Mouse (Mus musculus) yolk sac, embryonic 10.5 days (tissue): ENCODE results near the gene Xirp1.

ENCODE experiments used
- DNase-seq: peaks from one replicate; pipeline ENCODE4 v3.0.0-alpha.2; 2017; ENCODE audit warnings: low spot score

Gene Xirp1

DNA sequence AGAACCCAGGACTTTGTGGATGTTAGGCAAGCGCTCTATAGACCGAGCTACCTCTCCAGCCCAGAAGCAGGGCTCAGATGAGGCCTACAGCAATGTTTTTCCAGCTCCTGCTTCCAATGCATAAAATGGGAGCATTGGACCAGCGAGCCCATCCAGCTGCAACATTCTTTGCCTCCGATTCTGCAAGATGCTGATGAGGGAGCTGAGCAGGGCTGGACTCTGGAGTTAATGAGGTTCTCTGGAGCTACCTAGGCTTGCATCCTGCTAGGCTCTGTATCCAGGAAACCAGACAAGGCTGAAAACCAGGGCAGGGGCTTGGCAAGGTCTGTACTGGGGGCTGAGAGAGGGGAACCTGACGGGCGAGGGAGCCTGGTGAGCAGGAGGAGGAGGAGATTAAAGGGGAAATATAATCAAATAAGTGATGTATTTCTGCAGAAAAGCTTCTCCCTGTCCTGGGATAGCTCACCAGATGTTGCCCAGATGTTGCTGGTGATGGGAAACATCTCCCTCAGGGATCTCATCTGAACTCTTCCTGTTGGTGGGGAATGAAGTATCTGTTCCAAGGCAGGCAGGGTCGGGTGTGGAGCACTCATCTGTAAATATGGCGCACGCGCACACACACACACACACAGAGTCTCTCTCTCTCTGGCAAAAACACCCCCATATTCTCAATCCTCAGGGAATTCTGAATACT, 37.4 kb downstream of the Xirp1 start:
- no peak for DNase-seq

DNA sequence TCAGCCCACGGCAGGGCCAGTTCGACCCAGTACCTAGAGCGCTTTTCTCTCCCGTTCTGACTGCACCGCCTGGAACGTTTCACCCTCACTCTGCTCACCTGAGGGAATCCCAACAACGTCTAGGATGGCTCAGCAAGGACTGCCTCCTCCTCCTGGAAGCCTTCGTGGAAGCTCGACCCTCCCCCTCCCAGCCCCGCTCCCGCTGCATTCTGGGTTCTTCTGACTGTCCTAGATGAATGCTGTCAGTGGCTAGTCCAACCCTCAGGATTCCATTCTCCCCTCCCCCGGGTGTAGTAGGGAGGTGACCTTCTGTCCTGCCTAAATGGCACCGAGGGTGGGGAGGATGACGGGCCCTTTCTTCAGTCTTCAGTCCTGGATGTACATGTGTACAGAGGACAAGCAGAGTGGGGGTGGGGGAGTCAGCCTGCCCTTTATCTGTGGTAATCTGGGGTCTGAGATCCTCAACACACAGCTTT, 38.8 kb downstream of the Xirp1 start, which contains the start of gene Csrnp1:
Gene Csrnp1, minus strand, starts transcription at position 123 of the 476 bp plus-strand sequence.
- peak; percentile 93 for DNase-seq

DNA sequence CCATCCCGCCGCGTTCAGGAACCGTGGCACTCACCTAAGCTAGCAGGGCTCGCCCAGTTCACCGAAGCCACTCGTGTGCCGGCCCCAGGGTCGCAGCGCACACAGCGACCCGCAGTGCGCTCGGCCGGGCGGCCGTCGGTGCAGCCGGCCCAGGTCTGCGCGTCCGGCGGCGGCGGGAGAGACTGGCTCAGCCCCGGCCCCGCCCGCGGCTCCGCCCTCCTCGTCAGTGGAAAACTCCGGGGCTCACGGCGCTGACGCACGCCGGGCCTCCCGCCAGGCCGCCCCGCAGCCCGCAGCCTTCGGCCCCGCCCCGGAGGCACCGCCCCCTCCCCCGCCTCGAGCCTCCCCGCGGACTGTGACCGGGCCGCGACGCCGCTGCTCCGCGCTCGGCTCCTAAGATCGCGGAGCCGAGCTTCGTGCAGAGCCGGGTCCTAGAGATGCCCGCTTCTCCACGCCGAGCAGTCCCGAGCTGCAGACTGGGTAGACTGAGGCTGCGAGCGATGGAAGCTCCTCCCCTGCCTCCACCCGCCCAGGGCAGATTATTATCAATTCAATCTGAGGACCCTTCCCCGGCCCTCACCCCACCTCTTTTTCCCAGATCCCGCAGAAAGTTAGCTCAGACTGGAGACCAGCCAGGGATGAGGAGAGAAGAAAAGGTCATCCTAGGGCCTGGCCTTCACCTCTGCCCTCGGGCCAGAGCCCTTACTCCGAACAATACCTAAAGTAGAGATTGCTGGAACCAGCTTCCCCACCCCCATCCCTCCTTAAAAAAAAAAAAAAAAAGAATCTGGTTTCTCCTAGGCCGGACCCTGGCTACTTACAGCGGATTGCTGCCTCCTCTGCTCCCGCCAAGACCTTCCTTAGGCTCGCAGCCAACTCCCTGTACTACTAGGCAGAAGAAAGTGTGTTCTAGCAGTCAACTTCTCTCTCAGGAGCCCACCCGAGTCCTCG, 39.5 kb downstream of the Xirp1 start:
- peak; percentile 90 for DNase-seq

DNA sequence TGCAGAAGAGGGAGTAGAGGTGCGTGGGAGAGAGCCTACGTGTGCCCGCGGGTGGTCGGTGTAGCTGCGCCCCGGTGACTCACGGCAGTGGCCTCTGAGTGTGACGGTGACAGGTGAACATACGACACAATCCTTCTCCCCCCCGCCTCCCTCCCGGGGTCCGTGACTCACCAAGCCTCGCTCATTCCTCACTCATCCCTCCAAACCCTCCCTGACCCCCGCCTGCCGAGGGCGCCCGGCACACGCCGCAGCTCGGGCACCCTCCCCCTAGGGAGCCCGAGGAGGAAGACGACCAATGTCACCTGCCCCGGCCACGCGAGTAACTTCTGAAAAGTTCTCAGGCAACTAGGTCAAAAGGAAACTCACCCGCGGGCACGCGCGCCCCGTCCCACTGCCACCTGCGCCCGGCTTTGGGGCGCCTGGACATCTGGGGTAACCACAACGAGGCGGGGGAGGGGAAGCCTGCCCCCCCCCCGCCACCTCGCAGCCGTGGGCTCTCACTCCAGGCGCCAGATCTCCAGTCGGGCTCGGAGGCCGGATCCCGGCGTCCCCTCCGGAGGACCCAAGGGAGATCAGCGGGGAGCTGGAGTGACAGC, 40.3 kb downstream of the Xirp1 start:
- DNase-seq, result peak; percentile 47

DNA sequence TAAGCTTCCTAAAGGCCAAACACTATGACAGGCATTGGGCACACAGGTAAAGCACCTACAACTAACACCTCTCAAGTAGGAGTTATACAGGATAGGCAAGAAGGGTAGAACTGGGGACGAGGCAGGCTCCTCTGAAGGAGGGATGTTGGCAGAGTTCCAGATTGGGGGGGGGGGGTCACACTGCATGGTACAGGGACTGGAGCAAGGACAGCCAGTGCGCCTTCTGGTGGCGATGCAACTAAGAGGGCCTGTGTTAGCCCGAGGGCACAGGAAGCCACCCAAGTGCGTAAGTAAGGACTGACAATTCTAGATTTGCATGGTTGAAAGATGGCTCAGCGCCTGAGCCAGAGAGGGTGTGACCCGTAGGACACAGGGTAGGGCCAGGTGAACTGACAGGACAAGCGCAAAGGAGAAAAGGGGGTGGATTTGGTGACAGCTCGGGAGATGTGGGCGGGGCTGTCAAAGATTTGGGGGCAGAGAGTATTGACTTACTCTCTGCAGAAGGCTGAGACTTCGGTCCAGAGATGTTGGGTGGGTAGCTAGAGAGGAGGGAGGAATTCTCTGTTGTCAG, 41.1 kb downstream of the Xirp1 start:
- DNase-seq, result peak; percentile 58

DNA sequence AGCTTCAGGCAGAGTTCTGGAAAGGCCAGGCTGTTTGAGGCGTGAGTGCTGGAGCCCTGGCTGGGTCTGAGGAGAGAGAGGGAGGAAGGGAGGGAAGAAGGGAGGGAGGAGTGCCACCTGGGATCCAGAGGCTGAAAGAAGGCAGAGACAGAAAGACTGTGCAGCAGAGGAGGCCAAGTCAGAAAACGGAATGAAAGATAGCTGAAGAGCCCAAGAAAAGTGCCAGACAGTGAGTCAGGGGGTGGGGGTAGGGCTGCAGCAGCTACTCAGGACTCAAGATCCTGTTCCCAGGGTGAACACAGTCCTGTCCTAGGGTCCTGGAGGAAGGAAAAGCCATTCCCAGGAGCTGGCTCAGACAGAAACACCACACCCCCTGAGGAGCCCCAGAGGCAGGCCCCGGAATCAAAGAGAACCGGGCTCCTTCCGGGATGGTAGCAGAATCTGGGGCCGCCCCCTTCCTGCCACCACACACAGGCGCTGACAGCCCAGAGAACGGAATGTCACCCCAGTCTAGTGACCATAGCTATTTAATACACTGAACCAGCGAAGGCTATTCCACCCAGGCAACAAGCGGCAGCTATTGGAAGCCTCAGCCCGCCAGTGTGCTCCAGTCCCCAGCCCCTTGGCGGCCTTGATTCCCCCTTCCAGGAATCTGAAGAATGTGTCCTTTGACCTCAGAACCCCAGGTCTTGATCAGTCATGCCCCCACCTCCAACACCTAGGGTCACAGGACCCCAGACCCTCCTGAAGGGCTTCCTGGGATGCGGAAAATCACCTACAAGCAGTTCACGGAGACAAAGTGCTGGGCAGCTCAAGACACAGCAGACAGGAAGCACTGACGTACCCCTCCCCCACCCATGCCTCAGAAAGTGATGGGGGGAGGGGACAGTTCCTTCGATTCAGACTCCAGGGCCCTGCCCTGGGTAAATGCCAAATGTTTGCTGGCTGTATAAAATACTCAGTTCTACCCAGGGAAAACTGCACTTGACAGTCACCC, 41.9 kb downstream of the Xirp1 start:
- DNase-seq, result peak; percentile 84

DNA sequence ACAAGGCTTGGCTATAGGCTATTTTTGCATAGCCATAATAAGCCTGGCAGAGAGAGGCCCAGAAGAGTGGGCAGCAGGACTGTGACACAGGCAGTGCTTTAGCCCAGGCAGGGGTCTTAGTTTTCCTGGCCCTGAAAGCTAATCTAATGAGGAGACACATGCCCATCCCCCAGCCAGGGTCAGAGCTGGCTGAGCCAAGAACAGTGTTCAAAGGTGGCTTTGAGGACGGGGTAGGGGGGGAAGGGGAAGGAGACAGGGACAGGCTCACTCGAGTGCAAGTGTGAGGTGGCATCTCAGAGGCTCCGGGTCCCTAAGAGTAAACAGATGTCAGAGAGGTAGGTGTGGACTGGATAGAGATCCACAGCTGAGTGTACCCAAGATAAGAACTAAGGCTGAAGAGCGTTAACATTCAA, 42.6 kb downstream of the Xirp1 start:
- peak; percentile 83 for DNase-seq

DNA sequence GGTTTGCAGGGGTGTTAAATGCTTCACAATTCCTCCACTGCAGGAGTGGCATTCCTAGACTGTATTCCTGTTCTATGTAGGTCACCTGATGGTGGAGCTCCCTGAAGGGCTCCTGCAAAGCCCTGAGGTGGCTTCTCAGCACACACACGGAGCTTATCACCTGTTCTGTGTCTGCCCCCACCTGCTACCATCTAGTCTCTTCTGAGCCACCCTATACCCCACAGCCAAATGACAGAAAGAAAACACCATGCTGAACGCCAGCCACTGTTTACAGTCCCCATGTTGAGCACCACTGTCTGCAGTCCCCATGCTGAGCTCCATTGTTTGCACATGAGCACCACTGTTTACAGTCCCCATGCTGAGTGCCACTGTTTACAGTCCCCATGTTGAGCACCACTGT, 43.6 kb downstream of the Xirp1 start:
- DNase-seq, result peak; percentile 43

DNA sequence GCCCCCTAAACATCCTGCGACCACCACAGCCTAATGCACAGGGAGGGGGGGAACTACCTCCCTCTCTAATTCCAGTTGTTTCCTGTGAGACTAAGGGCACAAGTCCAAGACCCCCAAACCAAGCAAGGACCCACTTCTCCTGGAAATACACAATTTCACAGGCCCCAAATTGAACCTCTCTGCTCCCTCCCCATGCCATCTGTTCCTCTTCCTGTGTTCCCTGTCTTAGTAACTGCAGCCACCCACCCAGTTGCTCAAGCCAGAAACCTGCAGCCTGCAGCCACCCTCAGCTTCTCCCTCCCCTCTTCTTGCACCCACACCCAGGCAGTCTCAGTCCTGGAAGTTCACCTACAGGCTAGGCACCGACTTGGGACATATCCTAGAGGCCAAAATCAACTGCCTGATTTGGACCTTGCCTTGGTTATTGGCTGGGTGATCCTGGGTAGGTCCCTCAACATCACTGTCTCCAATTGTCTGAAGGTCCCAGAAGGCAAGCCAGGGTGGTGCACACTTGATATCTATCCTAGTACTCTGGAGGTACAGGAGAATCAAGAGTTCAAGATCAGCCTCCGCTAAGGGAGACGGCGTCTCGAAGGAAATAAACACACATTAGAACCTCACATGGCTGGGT, 44.5 kb downstream of the Xirp1 start:
- DNase-seq, result no peak

DNA sequence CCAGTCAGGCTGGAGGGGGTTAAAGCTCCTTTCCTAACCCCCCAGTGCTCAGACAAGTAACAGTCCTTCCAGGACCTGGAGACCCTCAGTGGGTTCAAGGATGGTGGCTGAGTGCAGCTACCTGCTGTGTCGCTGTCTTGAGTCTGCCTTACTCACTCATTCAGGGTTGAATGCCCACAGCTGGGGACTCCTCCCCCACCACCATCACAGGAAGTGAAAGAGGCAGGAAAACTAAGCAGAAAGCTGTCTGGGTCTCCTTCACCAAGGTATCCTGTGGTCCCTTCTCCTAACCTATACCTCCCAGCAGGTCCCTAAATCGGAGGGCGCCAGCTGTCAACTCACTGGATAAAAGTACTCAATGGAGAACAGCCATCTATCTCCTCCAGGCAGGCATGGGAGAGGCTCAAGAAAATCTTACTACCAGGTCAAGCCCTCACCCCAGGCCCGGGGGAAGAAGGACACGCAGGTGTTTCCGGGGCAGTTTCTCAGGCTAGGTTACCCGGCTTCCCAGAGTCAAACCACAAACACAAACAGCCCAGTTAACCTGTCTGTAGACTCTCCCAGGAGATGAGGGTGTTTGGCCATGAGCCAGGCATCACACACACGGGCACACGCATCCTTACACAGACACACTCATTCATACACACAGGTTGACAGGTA, 45.1 kb downstream of the Xirp1 start:
- DNase-seq, result no peak

DNA sequence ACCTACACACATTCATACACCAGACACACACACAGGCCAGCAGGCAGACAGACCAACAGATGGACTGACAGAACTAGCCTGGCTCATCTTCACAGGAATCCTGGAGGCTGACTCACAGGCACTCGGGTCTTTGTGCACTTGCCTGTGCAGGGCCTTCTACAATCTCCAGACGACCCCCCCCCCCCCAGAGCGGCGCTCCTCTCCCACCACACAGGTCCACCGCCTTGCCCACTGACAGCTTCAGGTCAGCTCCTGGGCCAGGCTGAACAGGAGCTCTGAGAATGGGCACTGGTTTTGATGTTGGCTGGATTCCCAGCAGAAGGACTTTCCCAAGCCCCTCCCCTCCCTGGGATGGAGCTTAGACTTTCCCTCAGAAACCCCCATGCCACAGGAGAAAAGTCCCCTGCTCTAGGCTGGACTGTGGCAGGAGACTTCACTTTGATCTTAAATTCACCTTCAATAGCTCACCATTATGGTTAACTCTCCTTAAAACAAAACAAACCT, 45.8 kb downstream of the Xirp1 start:
- no peak for DNase-seq

DNA sequence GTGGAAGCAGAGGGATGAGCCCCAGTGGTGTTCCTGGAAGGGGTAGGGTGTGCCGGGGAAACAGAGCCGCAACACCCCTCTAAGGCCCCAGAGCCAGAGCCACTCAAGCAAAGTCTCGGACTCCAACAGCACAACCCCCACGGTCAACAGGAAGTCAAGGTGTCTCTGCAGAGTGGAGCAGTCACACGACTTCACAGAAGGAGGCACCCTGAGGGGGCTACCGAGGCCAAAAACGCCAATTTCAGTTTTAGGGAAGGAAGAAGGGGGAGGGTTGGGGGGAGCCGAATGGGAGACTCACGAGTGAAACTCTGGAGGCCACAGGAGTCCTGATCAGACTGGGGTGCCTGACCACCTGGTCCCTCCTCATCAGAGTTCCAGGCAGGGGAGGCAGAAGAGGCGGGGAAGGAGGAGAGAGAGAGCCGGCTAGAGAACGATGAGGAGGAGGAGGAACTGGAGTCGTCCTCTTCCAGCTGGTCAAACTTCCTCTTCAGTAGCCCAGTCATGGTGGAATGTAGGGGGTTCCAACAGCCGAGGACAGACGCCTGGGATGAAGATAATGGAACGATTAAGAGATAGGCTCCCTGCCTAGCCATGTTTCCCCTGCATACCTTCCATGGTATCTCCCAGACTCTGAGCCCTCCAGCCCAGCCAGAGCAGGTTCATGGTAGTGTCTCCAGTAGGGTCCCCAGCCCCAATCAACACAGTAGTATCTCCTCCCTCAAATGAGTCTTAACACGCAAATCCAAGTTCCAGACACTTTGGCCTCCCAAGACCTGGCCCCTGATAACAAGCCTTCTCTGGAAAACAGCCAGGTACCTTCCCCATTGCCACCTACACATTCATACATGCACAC, 46.5 kb downstream of the Xirp1 start:
- DNase-seq, result no peak

DNA sequence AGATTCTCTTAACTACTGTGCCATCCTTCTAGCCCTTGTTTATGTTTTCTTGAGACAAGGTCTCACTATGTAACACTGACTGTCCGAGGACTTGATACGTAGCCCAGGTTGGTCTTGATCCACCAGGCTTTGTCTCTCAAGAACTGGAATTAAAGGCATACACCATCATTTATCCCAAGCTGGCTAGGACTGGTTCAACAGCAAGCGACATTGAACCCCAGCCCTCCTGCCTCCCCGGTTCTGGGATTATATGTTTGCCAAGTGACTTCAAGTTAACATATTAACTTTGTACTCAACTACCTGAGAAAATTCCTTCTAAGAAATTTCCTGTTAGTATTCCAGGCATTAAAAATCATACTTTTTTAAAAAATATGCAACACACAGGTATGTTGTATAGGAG, 48.1 kb downstream of the Xirp1 start:
- no peak for DNase-seq

DNA sequence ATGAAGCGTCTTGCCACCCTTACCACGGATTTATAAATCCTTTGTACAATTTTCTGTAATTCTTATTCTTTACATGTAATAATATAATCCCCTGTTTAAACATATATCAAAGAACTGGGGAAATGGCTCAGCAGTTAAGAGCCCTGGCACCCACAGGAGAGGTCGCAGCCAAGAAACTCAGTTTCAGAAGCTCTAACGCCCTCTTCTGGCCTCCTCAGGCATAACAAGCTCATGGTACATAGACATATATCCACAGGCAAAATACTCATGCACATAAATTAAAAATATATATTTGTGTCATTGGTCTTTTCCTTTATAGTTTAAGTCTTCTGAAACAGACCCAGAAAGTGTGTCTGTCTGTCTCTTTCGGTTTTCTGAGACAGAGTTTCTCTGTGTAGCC, 48.8 kb downstream of the Xirp1 start:
- no peak for DNase-seq

DNA sequence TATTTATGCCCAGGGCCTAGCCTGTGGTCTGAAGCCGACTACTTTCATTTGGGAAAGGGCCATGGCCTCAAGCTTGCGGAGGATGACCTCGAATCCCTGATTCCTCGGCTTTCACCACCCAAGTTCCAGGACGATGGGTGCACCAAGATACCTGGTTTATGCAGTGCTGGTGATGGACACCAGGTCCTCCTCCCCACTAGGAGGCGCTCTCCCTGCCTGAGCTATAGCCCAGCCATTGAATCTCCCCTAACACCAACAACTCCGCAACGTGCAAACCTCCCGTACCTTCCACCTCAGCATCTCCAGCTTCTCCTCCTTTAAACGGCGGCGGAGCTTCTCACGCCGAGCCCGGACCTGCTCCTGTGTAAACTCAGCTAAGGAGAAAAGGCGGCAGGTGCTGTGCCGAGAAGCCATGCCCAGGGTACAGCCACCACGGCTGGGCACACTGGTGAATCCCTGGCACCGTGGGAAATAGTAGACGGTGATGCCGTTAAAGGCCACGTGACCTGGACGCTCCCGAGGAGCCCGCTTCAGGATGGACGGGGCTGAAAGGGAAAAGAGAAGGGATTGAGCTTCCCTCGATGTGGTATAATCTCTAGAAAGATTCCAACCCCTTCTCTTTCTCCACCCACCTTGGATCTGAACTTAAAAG, 49.4 kb downstream of the Xirp1 start:
- no peak for DNase-seq

DNA sequence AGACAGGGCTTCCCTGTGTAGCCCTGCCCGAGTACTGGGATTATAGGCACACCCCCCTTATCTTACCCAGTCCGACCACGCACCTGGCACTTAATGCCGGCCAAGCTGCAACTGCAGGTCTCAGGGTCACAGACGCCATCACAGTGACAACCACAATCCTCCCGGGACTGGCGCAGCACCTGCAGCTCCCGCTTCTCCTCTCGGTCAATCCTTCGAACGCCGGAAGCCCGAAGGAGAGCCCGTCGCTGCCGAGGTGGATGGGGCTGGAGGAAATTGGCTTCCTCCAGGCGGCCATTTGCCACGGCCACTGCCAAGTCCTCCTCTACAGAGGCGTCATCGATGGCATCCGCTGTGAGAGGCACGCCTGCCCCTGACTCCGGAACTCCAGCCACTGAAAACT, 50.1 kb downstream of the Xirp1 start:
- no peak for DNase-seq

DNA sequence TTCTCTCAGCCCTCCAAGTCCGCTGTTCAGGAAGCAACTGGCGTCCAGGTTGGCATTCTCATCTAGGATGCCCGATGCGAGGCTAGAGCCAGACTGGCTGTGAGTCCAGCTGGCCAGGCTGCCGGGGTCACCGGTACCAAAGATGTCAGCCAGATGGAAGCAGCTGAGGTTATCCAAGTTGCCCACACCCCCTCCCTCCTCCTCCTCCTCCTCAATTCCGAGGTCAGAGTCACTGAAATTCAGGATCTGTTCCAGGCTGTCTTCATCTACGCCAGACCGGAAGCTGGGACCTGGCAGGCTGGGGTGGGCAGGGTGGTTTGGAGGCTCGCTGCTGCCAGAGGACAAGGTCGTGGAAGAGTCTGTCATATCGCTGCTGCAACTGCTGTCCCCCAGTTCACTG, 50.8 kb downstream of the Xirp1 start:
- DNase-seq, result no peak

DNA sequence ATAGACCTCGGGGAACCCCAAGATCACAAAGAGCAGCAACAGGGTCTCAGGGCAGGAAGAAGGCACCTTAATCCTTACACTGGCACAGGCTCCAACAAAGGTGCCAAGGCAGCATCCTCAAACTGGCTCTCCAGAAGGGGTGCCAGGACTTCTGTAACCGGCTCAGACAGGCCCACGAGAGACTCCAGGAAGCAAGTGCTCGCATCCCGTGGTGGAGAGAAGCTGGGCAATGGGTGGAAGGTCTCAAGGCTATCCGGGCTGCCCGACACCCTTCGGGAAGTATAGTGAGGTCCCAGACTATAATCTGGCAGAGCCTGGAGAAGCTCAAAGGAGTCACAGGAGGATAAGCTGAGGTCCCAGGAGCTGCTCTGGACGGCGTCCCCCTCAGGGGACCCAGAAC, 51.2 kb downstream of the Xirp1 start:
- DNase-seq, result no peak
